Mouse (Mus musculus) heart, postnatal 0 days (tissue): ENCODE measurements around the gene Rpsa. TPM values are rescaled to one million over a fixed set of nuclear protein-coding genes. Genes with fewer than 3 reads are reported as not detected.

Experiments used
- ATAC-seq: fragments of 200-750 bp; cut with Nextera tagmentation; 2 replicates; pipeline ENCODE4 v1.8.0; 2017; ENCODE audit warnings: low read depth, moderate number of reproducible peaks, moderate library complexity; ENCODE audit not compliant: insufficient read depth
- DNase-seq: peaks from one replicate; pipeline ENCODE4 v3.0.0-alpha.2; 2016; ENCODE audit warnings: low spot score
- H3K27ac ChIP-seq: fragments of 300-500 bp; sonication (generic); 2 replicates; pipeline ENCODE4 v1.5.1; 2014; ENCODE audit warnings: low read depth, mild to moderate bottlenecking
- H3K27me3 ChIP-seq: fragments of 300-500 bp; sonication (generic); 2 replicates; pipeline ENCODE4 v1.6.1; 2014; ENCODE audit warnings: low read length, mixed read lengths; ENCODE audit not compliant: control insufficient read depth, insufficient read depth
- H3K36me3 ChIP-seq: fragments of 300-500 bp; sonication (generic); replicated peaks from 2 replicates; pipeline ENCODE4 v1.6.1; 2014; ENCODE audit warnings: low read length, mixed read lengths; ENCODE audit not compliant: control insufficient read depth, insufficient read depth
- H3K4me1 ChIP-seq: fragments of 300-500 bp; sonication (generic); 2 replicates; pipeline ENCODE4 v1.6.1; 2014; ENCODE audit warnings: antibody characterized with exemption; ENCODE audit not compliant: control insufficient read depth, insufficient read depth
- H3K4me2 ChIP-seq: fragments of 300-500 bp; sonication (generic); 2 replicates; pipeline ENCODE4 v1.6.1; 2014; ENCODE audit warnings: low read depth, mild to moderate bottlenecking, low read length, moderate library complexity
- H3K4me3 ChIP-seq: fragments of 300-500 bp; sonication (generic); 2 replicates; pipeline ENCODE4 v1.5.1; 2014; ENCODE audit warnings: low read depth, low read length
- H3K9ac ChIP-seq: fragments of 300-500 bp; sonication (generic); replicated peaks from 2 replicates; pipeline ENCODE4 v1.6.1; 2014; ENCODE audit warnings: low read depth, low read length, mixed read lengths
- H3K9me3 ChIP-seq: fragments of 300-500 bp; sonication (generic); replicated peaks from 2 replicates; pipeline ENCODE4 v1.6.1; 2016; ENCODE audit warnings: low read length; ENCODE audit not compliant: control insufficient read depth
- CTCF ChIP-seq: IDR thresholded peaks from 2 replicates; pipeline ENCODE4 v1.5.1; 2016; ENCODE audit warnings: antibody characterized with exemption, control low read depth, low read depth
- EP300 ChIP-seq: IDR thresholded peaks from 2 replicates; pipeline ENCODE4 v1.6.1; 2016; ENCODE audit warnings: antibody characterized with exemption, low read depth
- WGBS: fragments of 180-500 bp; shearing (Covaris S2); extraction: QIAGEN DNeasy Blood & Tissue Kit; methylation state at CpG from one replicate; pipeline ENCODE4 v1.1.7; 2014; 5-methylcytosine and 5-hydroxymethylcytosine counted together
- polyA plus RNA-seq: library from polyadenylated mRNA; unstranded; fragments of >200 nt; fragmentation: Nextera tagmentation; extraction: Ambion mirVana; gene quantifications from 2 replicates; pipeline ENCODE4 v1.2.1, GENCODE M21; 2015
- total RNA-seq: library from RNA; depleted of rRNA; stranded (reverse); fragments of >200 nt; gene quantifications from 2 replicates; pipeline ENCODE4 v1.2.3, GENCODE M21; 2014; ENCODE audit warnings: low replicate concordance

Gene Rpsa
- total and polyA plus RNA-seq, 2 experiments from 2014 or later = 572 to 1,728 TPM

DNA sequence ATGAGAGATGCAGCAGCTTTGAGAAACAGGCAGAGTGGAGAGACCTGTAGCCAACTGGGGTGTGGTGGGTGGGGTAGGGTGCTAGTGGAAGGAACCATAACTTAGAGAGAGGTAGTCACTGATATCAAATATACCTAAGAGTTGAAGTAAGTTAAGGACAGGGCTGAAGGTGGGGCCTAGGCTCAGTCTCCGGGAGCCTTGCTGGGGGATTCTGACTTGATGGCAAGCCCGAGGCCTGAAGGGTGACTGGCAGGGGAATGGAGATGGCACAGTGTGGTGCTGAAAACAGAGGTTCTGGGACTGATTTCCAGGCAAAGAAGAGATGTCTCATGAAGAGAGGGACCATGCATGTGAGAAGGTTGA, 12.7 kb upstream of the Rpsa start:
- ATAC-seq = no peak
- no peaks in the 10 kb centered on the region for H3K27me3 ChIP-seq

DNA sequence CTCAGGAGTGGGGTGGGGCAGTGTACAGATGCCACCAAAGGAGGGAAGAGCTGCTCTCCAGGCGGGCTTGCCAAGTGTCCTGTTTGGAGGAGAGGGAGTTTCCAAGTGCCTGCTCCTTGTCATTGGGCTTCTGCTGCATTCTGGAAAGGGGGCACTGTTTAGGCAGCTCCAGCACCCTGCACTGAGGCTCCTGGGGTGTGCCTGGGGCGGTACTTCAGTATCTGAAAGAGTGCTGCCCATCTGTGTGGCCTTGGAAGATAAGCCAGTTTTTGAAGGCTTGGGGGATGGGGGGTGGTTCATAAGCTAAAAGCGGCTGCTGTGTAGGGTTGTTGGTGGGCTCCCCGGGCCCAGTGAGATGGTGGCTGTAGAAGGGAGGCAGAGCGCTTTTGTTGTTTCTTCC, 11.9 kb upstream of the Rpsa start:
- Histone ChIP-seq H3K4me1 (peaks cover 8% of the 10 kb centered on the region), H3K27ac (no peak overlapping the region), H3K9me3 (no peaks in the 10 kb centered on the region), H3K36me3 (peaks cover 29% of the 10 kb centered on the region), H3K9ac (no peak overlapping the region), H3K27me3 (no peaks in the 10 kb centered on the region), H3K4me2 (no peak overlapping the region), H3K4me3 (no peak overlapping the region)
- DNase-seq (no peak), ATAC-seq (no peak)
- no peak for TF ChIP-seq CTCF
- no peak for TF ChIP-seq EP300
- 56% methylated on average over 5 of the region's 5 CpGs for WGBS

More for the DNA sequence above, 12.7 kb upstream of the Rpsa start:
- H3K4me1 ChIP-seq = peaks cover 8% of the 10 kb centered on the region
- H3K36me3 ChIP-seq = peaks cover 23% of the 10 kb centered on the region
- H3K9me3 ChIP-seq = no peaks in the 10 kb centered on the region
- TF ChIP-seq CTCF (no peak), EP300 (no peak)
- WGBS = 88% methylated on average over 2 of the region's 2 CpGs
- H3K4me3 ChIP-seq = no peak overlapping the region
- no peak overlapping the region for H3K9ac ChIP-seq
- no peak overlapping the region for H3K4me2 ChIP-seq
- no peak for DNase-seq
- no peak overlapping the region for H3K27ac ChIP-seq

DNA sequence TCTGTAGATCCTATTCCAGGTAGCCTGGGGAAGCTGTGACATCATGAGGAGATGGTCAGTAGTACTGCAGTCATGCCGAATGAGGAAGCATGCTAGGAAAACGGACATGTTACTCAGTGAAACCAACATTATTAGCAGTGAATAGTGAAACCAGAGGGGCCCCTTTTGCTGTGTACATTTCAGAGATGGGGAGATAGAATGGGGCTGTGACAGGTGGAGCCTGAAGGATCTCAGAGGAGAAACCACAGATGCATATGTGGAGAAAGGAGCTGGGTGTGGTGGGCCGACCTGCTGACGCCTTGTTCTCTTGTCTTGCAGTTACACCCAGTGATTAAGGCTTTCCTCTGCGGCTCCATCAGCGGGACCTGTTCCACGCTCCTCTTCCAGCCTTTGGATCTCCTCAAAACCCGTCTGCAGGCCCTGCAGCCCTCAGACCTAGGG, 11.3 kb upstream of the Rpsa start:
- TF ChIP-seq EP300 = no peak
- TF ChIP-seq CTCF = no peak
- no peak for ATAC-seq
- no peak overlapping the region for H3K9ac ChIP-seq
- peaks cover 35% of the 10 kb centered on the region for H3K36me3 ChIP-seq
- H3K27me3 ChIP-seq = no peaks in the 10 kb centered on the region
- H3K4me2 ChIP-seq = no peak overlapping the region
- no peak overlapping the region for H3K27ac ChIP-seq
- no peaks in the 10 kb centered on the region for H3K9me3 ChIP-seq
- H3K4me1 ChIP-seq = peaks cover 3% of the 10 kb centered on the region
- WGBS = 78% methylated on average over 8 of the region's 8 CpGs
- H3K4me3 ChIP-seq = no peak overlapping the region
- no peak for DNase-seq

DNA sequence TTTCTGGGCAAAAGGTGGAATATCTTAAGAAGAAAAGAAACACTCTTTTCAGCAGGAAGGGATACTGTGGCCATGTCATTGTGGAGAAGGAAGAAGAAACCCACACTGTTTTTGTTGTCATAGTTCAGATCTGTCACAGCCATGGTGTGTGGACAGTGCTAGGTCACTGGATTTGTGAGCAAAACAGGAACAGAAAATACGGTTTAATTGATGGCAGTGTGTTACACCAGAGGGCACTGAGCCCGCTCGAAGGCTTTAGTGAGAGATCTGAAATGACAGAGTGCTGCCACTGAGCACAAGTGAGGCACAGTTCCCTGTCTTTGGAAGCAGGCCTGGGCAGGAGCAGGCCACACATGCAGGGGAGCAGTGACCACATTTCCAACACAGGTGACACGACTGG, 9.3 kb upstream of the Rpsa start:
- no peaks in the 10 kb centered on the region for H3K4me1 ChIP-seq
- ATAC-seq = no peak
- H3K4me2 ChIP-seq = no peak overlapping the region
- H3K27ac ChIP-seq = no peak overlapping the region
- H3K36me3 ChIP-seq = peaks cover 49% of the 10 kb centered on the region
- no peak for DNase-seq
- H3K27me3 ChIP-seq = no peaks in the 10 kb centered on the region
- no peak overlapping the region for H3K4me3 ChIP-seq
- TF ChIP-seq CTCF = no peak
- no peak for TF ChIP-seq EP300
- whole genome bisulfite sequencing = 89% methylated on average over 4 of the region's 4 CpGs
- H3K9me3 ChIP-seq = no peaks in the 10 kb centered on the region
- no peak overlapping the region for H3K9ac ChIP-seq

- no peak for TF ChIP-seq CTCF
- TF ChIP-seq EP300 = no peak
- no peak overlapping the region for H3K4me2 ChIP-seq
- DNase-seq (no peak), ATAC-seq (no peak)
- H3K27ac ChIP-seq = no peak overlapping the region
- peaks cover 61% of the 10 kb centered on the region for H3K36me3 ChIP-seq
- H3K4me3 ChIP-seq = no peak overlapping the region
- no peaks in the 10 kb centered on the region for H3K4me1 ChIP-seq
- no peak overlapping the region for H3K9ac ChIP-seq
- 89% methylated on average over 7 of the region's 7 CpGs for WGBS
- no peaks in the 10 kb centered on the region for H3K9me3 ChIP-seq
- H3K27me3 ChIP-seq = no peaks in the 10 kb centered on the region
These were observed 7.0 kb upstream of the Rpsa start for GRCm38 (mm10) chr9:120120503-120120902.

DNA sequence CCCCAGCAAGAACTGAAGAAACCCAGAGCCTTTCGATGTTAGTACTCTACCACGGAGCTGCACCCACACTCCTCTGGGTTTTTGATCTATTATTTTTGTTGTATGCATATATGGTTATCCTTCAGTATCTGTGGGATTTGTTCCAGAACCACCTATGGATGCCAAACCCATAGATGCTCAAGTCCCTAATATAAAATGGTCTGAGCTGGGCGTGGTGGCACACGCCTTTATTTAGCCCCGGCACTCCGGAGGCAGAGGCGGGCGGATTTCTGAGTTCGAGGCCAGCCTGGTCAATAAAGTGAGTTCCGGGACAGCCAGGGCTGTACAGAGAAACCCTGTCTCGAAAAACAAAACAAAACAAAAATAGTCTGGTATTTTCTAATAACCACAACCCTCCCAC, 621 bp upstream of the Rpsa start:
- DNase-seq (no peak), ATAC-seq (no peak)
- 47% methylated on average over 11 of the region's 11 CpGs for WGBS
- Histone ChIP-seq H3K4me3 (peak overlapping the region; percentile 79), H3K4me1 (peaks cover 15% of the 10 kb centered on the region), H3K27me3 (no peaks in the 10 kb centered on the region), H3K4me2 (peak overlapping the region; percentile 61), H3K9me3 (no peaks in the 10 kb centered on the region), H3K36me3 (peaks cover 49% of the 10 kb centered on the region), H3K27ac (peak overlapping the region; percentile 79), H3K9ac (peak overlapping the region; percentile 47; the same call in 1 of the 2 replicates)
- TF ChIP-seq EP300 (no peak), CTCF (no peak)
